24 mouse cellular contexts compared by ENCODE assay signal in genomic region chr16:43537163-43537562, GRCm38 (mm10).
"Had no signal": no experiment of that assay in that cellular context is flagged by ENCODE, and none has a peak within 500 bp of the region (broad histone marks: within the 10 kb centered on the region; RNA-seq: fewer than 3 reads in every experiment).

No protein-coding gene starts in this region.

- DNase-seq: gastrocnemius, postnatal 14 days; gastrocnemius, postnatal 36 days; heart, adult 11 months; heart, adult 2 months; heart, postnatal 14 days; heart, postnatal 36 days; kidney, adult 18-20 months; kidney, adult 8-10 months; kidney, postnatal 10 days; kidney, postnatal 25 days; kidney, postnatal 4 days; layer of hippocampus, adult 9-11 months; liver had no signal

- H3K27ac ChIP-seq: heart, adult 2 months; heart, embryonic 13.5 days; heart, embryonic 15.5 days; hindbrain, embryonic 15.5 days; hindbrain, postnatal 0 days; limb, embryonic 10.5 days; limb, embryonic 12.5 days; liver, embryonic 12.5 days; liver, embryonic 14.5 days had no signal

- H3K9ac ChIP-seq: heart, embryonic 13.5 days; heart, embryonic 15.5 days; hindbrain, embryonic 13.5 days; hindbrain, embryonic 15.5 days; limb, embryonic 12.5 days; liver, embryonic 12.5 days; liver, embryonic 14.5 days had no signal

- ATAC-seq: hindbrain, postnatal 0 days; liver, embryonic 12.5 days had no signal

- H3K27me3 ChIP-seq: heart, embryonic 13.5 days; heart, embryonic 15.5 days; hindbrain, embryonic 13.5 days; hindbrain, embryonic 15.5 days; limb, embryonic 12.5 days; liver, embryonic 12.5 days had no signal

- H3K9me3 ChIP-seq: heart, embryonic 13.5 days; heart, embryonic 15.5 days; hindbrain, embryonic 13.5 days; hindbrain, embryonic 15.5 days; limb, embryonic 10.5 days; limb, embryonic 12.5 days; liver, embryonic 12.5 days had no signal

- H3K36me3 ChIP-seq: heart, embryonic 13.5 days; heart, embryonic 15.5 days; hindbrain, embryonic 13.5 days; hindbrain, embryonic 15.5 days; limb, embryonic 10.5 days; limb, embryonic 12.5 days; liver, embryonic 12.5 days had no signal

- H3K4me1 ChIP-seq: heart, embryonic 15.5 days; liver, embryonic 12.5 days had no signal

- H3K4me3 ChIP-seq: heart, adult 2 months; heart, embryonic 13.5 days; heart, embryonic 15.5 days; hindbrain, embryonic 13.5 days; hindbrain, embryonic 15.5 days; left cerebral cortex, adult 2 months; limb, embryonic 10.5 days; limb, embryonic 12.5 days; liver, embryonic 12.5 days had no signal

- H3K4me2 ChIP-seq: heart, embryonic 11.5 days; heart, embryonic 13.5 days; heart, embryonic 15.5 days; hindbrain, embryonic 13.5 days; hindbrain, embryonic 15.5 days; limb, embryonic 12.5 days; liver, embryonic 12.5 days had no signal
